Mouse (Mus musculus) E14TG2a.4 (cell line): ENCODE data around the gene Baz1b.

ENCODE experiments used
- CTCF ChIP-seq: conservative IDR thresholded peaks from 2 replicates; pipeline ENCODE4 v1.5.1; 2014; ENCODE audit warnings: low read length
- NANOG ChIP-seq: IDR thresholded peaks from 2 replicates; pipeline ENCODE4 v1.6.1; 2014; ENCODE audit warnings: borderline replicate concordance, low read length, mixed read lengths
- POU5F1 ChIP-seq: IDR thresholded peaks from 2 replicates; pipeline ENCODE4 v1.6.1; 2014; ENCODE audit warnings: low read length, borderline replicate concordance

DNA sequence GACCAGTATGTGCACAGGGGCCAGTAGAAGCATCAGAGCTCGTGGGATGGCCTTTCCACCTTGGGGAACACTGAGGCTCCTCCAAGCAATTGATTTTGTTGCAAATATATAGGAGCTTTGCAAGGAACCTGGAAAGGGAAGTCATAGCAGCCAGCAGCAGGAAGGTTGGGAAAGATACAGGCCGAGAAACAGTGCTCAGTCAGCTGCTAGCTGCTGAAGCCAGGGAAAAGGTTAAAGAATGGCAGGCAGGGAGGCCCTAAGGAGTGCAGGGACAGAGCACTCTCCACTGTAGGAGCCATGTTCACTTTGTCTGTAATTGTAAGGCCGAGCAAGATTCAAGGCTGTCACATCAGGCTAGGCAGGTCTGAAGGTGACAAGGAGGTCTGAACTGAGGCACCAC is 8.5 kb upstream of the Baz1b start:
- TF ChIP-seq CTCF, result no peak
- no peak for TF ChIP-seq NANOG
- TF ChIP-seq POU5F1, result no peak
